Mouse (Mus musculus): ENCODE measurements around the gene Tsfm. TPM values are rescaled to one million over a fixed set of nuclear protein-coding genes. Genes with fewer than 3 reads are reported as not detected.
A peak's percentile ranks its signal among the peaks of the same experiment; 100 is the strongest.
"Not testable (repeated sequence)": the region's sequence is repeated elsewhere in the genome, so short reads cannot be mapped to it uniquely, and the experiment has no call there.

The Tsfm gene
- 10 to 100 TPM; 30.2 to 30.7 TPM for total RNA-seq (2021)
- long read RNA-seq, experiment 1, transcript Tsfm-206 (5 exons, 656 nt), result minor isoform, 5 of 24 reads
- long read RNA-seq, experiment 1, transcript Tsfm-201 (6 exons, 1,206 nt), result major isoform, 15 of 24 reads
- long read RNA-seq, experiment 1, partial matches to known transcripts, result 0 of 24 reads
- long read RNA-seq, experiment 1, other reads (novel, unspliced or antisense), result 4 of 24 reads
- long read RNA-seq, experiment 2, transcript Tsfm-201 (6 exons, 1,206 nt), result major isoform, 13 of 19 reads
- long read RNA-seq, experiment 2, partial matches to known transcripts, result 1 of 19 reads
- long read RNA-seq, experiment 2, other reads (novel, unspliced or antisense), result 4 of 19 reads

GRCm38 (mm10) chr10:127030336-127031296 lies at the start of gene Tsfm:
Tsfm (minus strand) TSS chr10:127030840.
- H3K4me3 ChIP-seq, result peak within 1 kb of the TSS; percentile 88
- intact Hi-C loops (cut with DNase I), result loop anchor here (1.0 to 2.0 kb wide), 2 partner anchors 40 to 111 kb away; no protein-coding TSS in a partner anchor
- peak; percentile 91 to 96 for DNase-seq (ENCODE audit: extremely low spot score in 1 of 2, low spot score in 2 of 2)
- H3K27ac ChIP-seq, result peak within 1 kb of the TSS; percentile 79
- TF ChIP-seq CTCF (IDR thresholded peaks at IDR 0.05), result peak; percentile 97

- intact Hi-C loops (cut with DNase I), result no loop called here
- DNase-seq (ENCODE audit: extremely low spot score in 1 of 2, low spot score in 2 of 2), result peak in 1 of 2 experiments; percentile 59
- Histone ChIP-seq H3K27ac (peak overlapping the region; percentile 96), H3K4me3 (peak overlapping the region; percentile 85)
- peak; percentile 43 for TF ChIP-seq CTCF (IDR thresholded peaks at IDR 0.05)
These were observed 49.2 kb upstream of the Tsfm start for GRCm38 (mm10) chr10:127079665-127080391.

- peak; percentile 73 to 82 for DNase-seq (ENCODE audit: extremely low spot score in 1 of 2, low spot score in 2 of 2)
- no peak for TF ChIP-seq CTCF (IDR thresholded peaks at IDR 0.05)
- intact Hi-C loops (cut with DNase I), result no loop called here
- Histone ChIP-seq H3K4me3 (peak overlapping the region; percentile 85), H3K27ac (peak overlapping the region; percentile 96)
These were observed 48.3 kb upstream of the Tsfm start for GRCm38 (mm10) chr10:127078677-127079575.

- TF ChIP-seq CTCF (IDR thresholded peaks at IDR 0.05), result no peak
- peak; percentile 54 to 70 for DNase-seq (ENCODE audit: extremely low spot score in 1 of 2, low spot score in 2 of 2)
- peak overlapping the region; percentile 85 for H3K4me3 ChIP-seq
- H3K27ac ChIP-seq, result peak overlapping the region; percentile 96
- intact Hi-C loops (cut with DNase I), result no loop called here
These were observed 47.5 kb upstream of the Tsfm start for GRCm38 (mm10) chr10:127078001-127078676.

- Histone ChIP-seq H3K4me3 (peak overlapping the region; percentile 85), H3K27ac (peak overlapping the region; percentile 96)
- intact Hi-C loops (cut with DNase I), result no loop called here
- TF ChIP-seq CTCF (IDR thresholded peaks at IDR 0.05), result no peak
- peak in 1 of 2 experiments; percentile 51 for DNase-seq (ENCODE audit: extremely low spot score in 1 of 2, low spot score in 2 of 2)
These were observed 46.9 kb upstream of the Tsfm start for GRCm38 (mm10) chr10:127077515-127077914.

- Histone ChIP-seq H3K27ac (peak overlapping the region; percentile 96), H3K4me3 (no peak overlapping the region)
- no peak for DNase-seq (ENCODE audit: extremely low spot score in 1 of 2, low spot score in 2 of 2)
- no peak for TF ChIP-seq CTCF (IDR thresholded peaks at IDR 0.05)
- intact Hi-C loops (cut with DNase I), result no loop called here
These were observed 45.4 kb upstream of the Tsfm start for GRCm38 (mm10) chr10:127076082-127076481.

GRCm38 (mm10) chr10:127075651-127076050 lies 45.0 kb upstream of the Tsfm start:
- no peak for DNase-seq (ENCODE audit: extremely low spot score in 1 of 2, low spot score in 2 of 2)
- H3K27ac ChIP-seq, result no peak overlapping the region
- no peak overlapping the region for H3K4me3 ChIP-seq
- no peak for TF ChIP-seq CTCF (IDR thresholded peaks at IDR 0.05)
- intact Hi-C loops (cut with DNase I), result no loop called here

GRCm38 (mm10) chr10:127075080-127075479 lies 44.4 kb upstream of the Tsfm start, which contains the start of gene Agap2:
Agap2 (plus strand) TSS chr10:127075284.
- no peak for DNase-seq (ENCODE audit: extremely low spot score in 1 of 2, low spot score in 2 of 2)
- intact Hi-C loops (cut with DNase I), result no loop called here
- H3K27ac ChIP-seq, result peak within 1 kb of the TSS; percentile 96; the same call in 1 of the 2 replicates
- no peak for TF ChIP-seq CTCF (IDR thresholded peaks at IDR 0.05)
- no peak within 1 kb of the TSS for H3K4me3 ChIP-seq

GRCm38 (mm10) chr10:127073981-127074380 lies 43.3 kb upstream of the Tsfm start:
- Histone ChIP-seq H3K4me3 (no peak overlapping the region), H3K27ac (no peak overlapping the region)
- intact Hi-C loops (cut with DNase I), result no loop called here
- TF ChIP-seq CTCF (IDR thresholded peaks at IDR 0.05), result no peak
- no peak for DNase-seq (ENCODE audit: extremely low spot score in 1 of 2, low spot score in 2 of 2)

GRCm38 (mm10) chr10:127072969-127073368 lies 42.3 kb upstream of the Tsfm start:
- H3K4me3 ChIP-seq; H3K27ac ChIP-seq; intact Hi-C loops (cut with DNase I); DNase-seq (ENCODE audit: extremely low spot score in 1 of 2, low spot score in 2 of 2): not testable (repeated sequence)

Data from left cerebral cortex, adult 2 months (tissue).